Mouse (Mus musculus) intestine, embryonic 15.5 days (tissue): Measurements from ENCODE around the gene Bco2. TPM values are rescaled to one million over a fixed set of nuclear protein-coding genes. Genes with fewer than 3 reads are reported as not detected.

Experiments
- polyA plus RNA-seq: library from polyadenylated mRNA; unstranded; fragments of >200 nt; fragmentation: Nextera tagmentation; extraction: Ambion mirVana; gene quantifications from 2 replicates; pipeline ENCODE4 v1.2.1, GENCODE M21; 2015

Bco2 gene
- polyA plus RNA-seq, 1 experiment from 2014 or later, result 3.4 TPM

Other genes starting within 250 kb of the Bco2 start
- gene Rpl10-ps3, start 210.2 kb downstream of the Bco2 start, polyA plus RNA-seq, result 292 and 375 TPM in 2 replicates
- gene Plet1, start 60.7 kb downstream of the Bco2 start, polyA plus RNA-seq, result 1.7 and 2.0 TPM in 2 replicates
- 93.9 and 94.1 TPM in 2 replicates for gene Pts, start 26.5 kb downstream of the Bco2 start, polyA plus RNA-seq
- gene Il18, start 354 bp downstream of the Bco2 start, polyA plus RNA-seq, result 17.6 and 18.8 TPM in 2 replicates
- gene Tex12, start 6.1 kb upstream of the Bco2 start, polyA plus RNA-seq, result 0.16 and 0.19 TPM in 2 replicates
- 544 and 560 TPM in 2 replicates for gene Sdhd, start 48.6 kb upstream of the Bco2 start, polyA plus RNA-seq
- 314 TPM in 2 replicates for gene Timm8b, start 48.7 kb upstream of the Bco2 start, polyA plus RNA-seq
- gene Pih1d2, start 62.1 kb upstream of the Bco2 start, polyA plus RNA-seq, result 2.1 and 2.9 TPM in 2 replicates
- gene Nkapd1, start 62.3 kb upstream of the Bco2 start, polyA plus RNA-seq, result 17.5 and 20.4 TPM in 2 replicates
- gene Dlat, start 104.6 kb upstream of the Bco2 start, polyA plus RNA-seq, result 58.7 and 63.5 TPM in 2 replicates
- gene Dixdc1, start 184.3 kb upstream of the Bco2 start, polyA plus RNA-seq, result 6.1 and 6.8 TPM in 2 replicates
- 15.9 and 18.7 TPM in 2 replicates for gene 2310030G06Rik, start 191.4 kb upstream of the Bco2 start, polyA plus RNA-seq
- 51.7 and 62.6 TPM in 2 replicates for gene Cryab, start 196.1 kb upstream of the Bco2 start, polyA plus RNA-seq
- gene Hspb2, start 197.2 kb upstream of the Bco2 start, polyA plus RNA-seq, result 5.3 and 5.4 TPM in 2 replicates
- gene Fdxacb1, start 213.1 kb upstream of the Bco2 start, polyA plus RNA-seq, result 11.0 and 11.6 TPM in 2 replicates
- gene Alg9, start 219.8 kb upstream of the Bco2 start, polyA plus RNA-seq, result 40.8 and 42.8 TPM in 2 replicates
- 26.1 and 30.6 TPM in 2 replicates for gene 1110032A03Rik, start 220.3 kb upstream of the Bco2 start, polyA plus RNA-seq